Mouse (Mus musculus) intestine, embryonic 15.5 days (tissue): ENCODE measurements around the gene Msgn1. TPM values are rescaled to one million over a fixed set of nuclear protein-coding genes. Genes with fewer than 3 reads are reported as not detected.
A peak's percentile ranks its signal among the peaks of the same experiment; 100 is the strongest.

ENCODE experiments used
- ATAC-seq: fragments of 200-750 bp; cut with Nextera tagmentation; 2 replicates; pipeline ENCODE4 v1.8.0; 2017; ENCODE audit warnings: moderate TSS enrichment, moderate library complexity
- H3K27ac ChIP-seq: fragments of 300-500 bp; sonication (generic); 2 replicates; pipeline ENCODE4 v1.5.1; 2015; ENCODE audit warnings: mild to moderate bottlenecking, inconsistent platforms
- H3K27me3 ChIP-seq: fragments of 300-500 bp; sonication (generic); replicated peaks from 2 replicates; pipeline ENCODE4 v1.6.1; 2015; ENCODE audit warnings: inconsistent platforms
- H3K36me3 ChIP-seq: fragments of 300-500 bp; sonication (generic); 2 replicates; pipeline ENCODE4 v1.6.1; 2015; ENCODE audit warnings: inconsistent platforms
- H3K4me1 ChIP-seq: fragments of 300-500 bp; sonication (generic); replicated peaks from 2 replicates; pipeline ENCODE4 v1.6.1; 2015; ENCODE audit warnings: inconsistent platforms
- H3K4me2 ChIP-seq: fragments of 300-500 bp; sonication (generic); replicated peaks from 2 replicates; pipeline ENCODE4 v1.6.1; 2015; ENCODE audit warnings: mild to moderate bottlenecking, inconsistent platforms
- H3K4me3 ChIP-seq: fragments of 300-500 bp; sonication (generic); replicated peaks from 2 replicates; pipeline ENCODE4 v1.5.1; 2015; ENCODE audit warnings: inconsistent platforms
- H3K9ac ChIP-seq: fragments of 300-500 bp; sonication (generic); 2 replicates; pipeline ENCODE4 v1.6.1; 2015; ENCODE audit warnings: inconsistent platforms
- H3K9me3 ChIP-seq: fragments of 300-500 bp; sonication (generic); 2 replicates; pipeline ENCODE4 v1.6.1; 2016; ENCODE audit warnings: inconsistent platforms
- WGBS: fragments of 180-500 bp; shearing (Covaris S2); methylation state at CpG from one replicate; pipeline ENCODE4 v1.1.7; 2015; 5-methylcytosine and 5-hydroxymethylcytosine counted together
- polyA plus RNA-seq: library from polyadenylated mRNA; unstranded; fragments of >200 nt; fragmentation: Nextera tagmentation; extraction: Ambion mirVana; gene quantifications from 2 replicates; pipeline ENCODE4 v1.2.1, GENCODE M21; 2015

Gene Msgn1
- not detected in 2 replicates for polyA plus RNA-seq

DNA sequence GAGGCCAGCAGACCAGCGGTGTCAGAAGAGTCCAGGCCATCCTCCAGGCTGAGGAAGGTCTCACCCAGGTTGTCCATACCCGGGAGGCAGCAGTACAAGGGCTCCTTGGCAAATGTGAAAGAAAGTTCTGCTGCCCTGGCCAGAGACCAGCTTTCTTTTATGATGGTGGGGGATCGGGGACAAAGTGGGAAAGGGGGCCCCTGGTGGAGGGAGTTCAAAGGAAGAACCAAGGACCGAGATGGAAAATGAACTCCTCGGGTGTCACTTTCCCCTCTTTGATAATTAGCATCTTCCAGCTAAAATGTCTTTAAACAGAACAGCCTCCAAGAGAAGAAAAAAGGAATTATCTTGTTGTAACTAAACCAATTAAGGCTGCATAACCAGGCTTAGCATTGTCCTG, at the start of gene Msgn1:
Gene Msgn1 (minus strand): TSS at position 101 of the 400 bp plus-strand sequence.
- H3K36me3 ChIP-seq = no peaks in the 10 kb centered on the region

DNA sequence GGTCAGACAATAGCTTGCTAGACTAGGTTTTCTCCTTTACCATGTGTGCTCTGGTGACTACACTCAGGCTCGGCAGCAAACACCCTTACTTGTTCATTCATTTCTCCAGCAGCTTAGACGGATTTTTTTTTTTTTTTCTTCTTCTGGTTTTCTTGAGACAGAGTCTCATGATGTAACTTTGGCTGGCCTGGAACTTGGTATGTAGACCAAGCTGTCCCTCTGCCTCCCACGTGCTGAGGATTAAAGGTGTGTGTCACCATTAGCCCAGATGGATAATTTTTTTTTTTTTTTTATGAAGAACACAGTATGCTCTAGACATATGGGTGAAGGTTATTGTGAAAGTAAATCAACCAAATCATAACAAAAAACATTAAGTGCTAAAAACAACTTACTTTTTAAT, 41.5 kb upstream of the Msgn1 start:
- Histone ChIP-seq H3K4me1 (no peaks in the 10 kb centered on the region), H3K27me3 (no peaks in the 10 kb centered on the region), H3K9ac (no peak overlapping the region), H3K9me3 (no peaks in the 10 kb centered on the region), H3K4me2 (no peak overlapping the region), H3K36me3 (0 out of 2 replicates have a peak, but pooled peaks cover 2% of the 10 kb centered on the region), H3K27ac (no peak overlapping the region), H3K4me3 (no peak overlapping the region)
- ATAC-seq = no peak
- 79% methylated on average over 3 of the region's 3 CpGs for WGBS

More for the DNA sequence above, at the start of gene Msgn1:
- no peak within 1 kb of the TSS for H3K9ac ChIP-seq
- no peaks in the 10 kb centered on the region for H3K9me3 ChIP-seq
- ATAC-seq = no peak
- H3K4me1 ChIP-seq = 0 out of 2 replicates have a peak, but pooled peaks cover 3% of the 10 kb centered on the region
- no peak within 1 kb of the TSS for H3K4me2 ChIP-seq
- 37% methylated on average over 5 of the region's 5 CpGs for WGBS
- 0 out of 2 replicates have a peak, but pooled peaks cover 2% of the 10 kb centered on the region for H3K27me3 ChIP-seq
- H3K27ac ChIP-seq = no peak within 1 kb of the TSS
- H3K4me3 ChIP-seq = no peak within 1 kb of the TSS

DNA sequence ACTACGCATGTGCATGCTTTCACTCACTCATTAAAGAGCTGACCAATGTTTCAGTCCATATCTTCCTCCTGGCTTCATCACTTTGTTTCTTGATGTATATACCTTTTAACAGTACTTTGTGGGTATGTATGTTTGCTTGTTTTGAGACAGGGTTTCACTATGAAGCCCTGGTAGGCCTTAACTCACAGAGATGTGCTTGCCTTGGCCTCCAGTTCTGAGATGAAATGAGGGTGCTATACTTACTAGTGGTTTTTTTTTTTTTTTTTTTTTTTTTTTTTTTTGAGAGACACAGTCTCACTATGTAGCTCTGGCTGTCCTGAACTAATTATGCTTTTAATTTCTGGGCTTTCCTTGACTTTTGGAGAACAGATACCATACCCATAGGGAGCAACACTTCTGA, 38.7 kb upstream of the Msgn1 start:
- Histone ChIP-seq H3K9me3 (no peaks in the 10 kb centered on the region), H3K4me2 (no peak overlapping the region), H3K4me3 (no peak overlapping the region), H3K36me3 (peaks cover 9% of the 10 kb centered on the region; the same call in 1 of the 2 replicates), H3K27me3 (no peaks in the 10 kb centered on the region), H3K4me1 (no peaks in the 10 kb centered on the region), H3K9ac (no peak overlapping the region), H3K27ac (no peak overlapping the region)
- WGBS = 96% methylated on average over 1 of the region's 1 CpGs
- no peak for ATAC-seq

DNA sequence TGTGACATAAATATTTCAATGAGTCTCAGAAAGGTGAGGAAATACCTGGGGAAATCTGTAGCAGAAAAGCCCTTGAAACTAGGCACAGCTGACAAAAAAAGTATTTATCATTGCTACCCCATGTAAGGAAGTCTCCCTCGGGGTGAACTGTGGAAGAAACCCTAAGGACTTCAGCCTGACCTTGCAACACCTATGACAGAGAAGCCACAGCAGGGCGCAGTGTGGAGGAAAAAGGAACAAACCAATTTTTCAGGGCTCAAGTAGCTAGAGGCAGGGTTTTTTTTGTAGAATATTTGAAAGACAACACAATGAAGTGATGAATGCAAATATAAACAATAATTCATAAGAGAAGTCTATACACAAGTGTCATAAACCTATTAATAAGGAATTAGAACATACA, 27.2 kb upstream of the Msgn1 start:
- Histone ChIP-seq H3K4me3 (no peak overlapping the region), H3K27ac (no peak overlapping the region), H3K4me1 (no peaks in the 10 kb centered on the region), H3K9me3 (no peaks in the 10 kb centered on the region), H3K27me3 (no peaks in the 10 kb centered on the region), H3K36me3 (no peaks in the 10 kb centered on the region), H3K4me2 (no peak overlapping the region), H3K9ac (no peak overlapping the region)
- no peak for ATAC-seq
- WGBS = 68% methylated on average over 2 of the region's 2 CpGs

DNA sequence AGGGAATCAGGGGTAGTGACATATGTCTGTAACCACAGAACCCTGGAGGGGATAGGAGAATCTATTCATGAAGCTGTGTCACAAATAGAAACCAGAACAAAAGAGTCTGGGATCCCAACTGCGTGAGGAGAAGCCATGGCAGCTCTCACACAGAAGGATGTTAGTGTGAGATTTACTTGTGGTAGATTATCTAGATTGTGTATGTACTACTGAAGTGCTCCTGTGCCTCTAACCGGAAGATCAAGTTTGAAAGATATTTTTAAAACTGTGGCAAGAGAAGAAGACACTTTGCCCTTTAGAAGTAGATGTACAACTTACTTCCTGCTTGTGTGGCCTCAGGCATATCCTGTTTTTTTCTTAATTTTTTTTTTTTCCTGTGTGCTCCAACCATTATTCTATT, 21.5 kb upstream of the Msgn1 start:
- H3K9ac ChIP-seq = no peak overlapping the region
- WGBS = 79% methylated on average over 2 of the region's 2 CpGs
- H3K27me3 ChIP-seq = no peaks in the 10 kb centered on the region
- H3K4me1 ChIP-seq = no peaks in the 10 kb centered on the region
- no peak overlapping the region for H3K4me3 ChIP-seq
- H3K9me3 ChIP-seq = no peaks in the 10 kb centered on the region
- no peak overlapping the region for H3K4me2 ChIP-seq
- no peak for ATAC-seq
- H3K36me3 ChIP-seq = no peaks in the 10 kb centered on the region
- no peak overlapping the region for H3K27ac ChIP-seq

DNA sequence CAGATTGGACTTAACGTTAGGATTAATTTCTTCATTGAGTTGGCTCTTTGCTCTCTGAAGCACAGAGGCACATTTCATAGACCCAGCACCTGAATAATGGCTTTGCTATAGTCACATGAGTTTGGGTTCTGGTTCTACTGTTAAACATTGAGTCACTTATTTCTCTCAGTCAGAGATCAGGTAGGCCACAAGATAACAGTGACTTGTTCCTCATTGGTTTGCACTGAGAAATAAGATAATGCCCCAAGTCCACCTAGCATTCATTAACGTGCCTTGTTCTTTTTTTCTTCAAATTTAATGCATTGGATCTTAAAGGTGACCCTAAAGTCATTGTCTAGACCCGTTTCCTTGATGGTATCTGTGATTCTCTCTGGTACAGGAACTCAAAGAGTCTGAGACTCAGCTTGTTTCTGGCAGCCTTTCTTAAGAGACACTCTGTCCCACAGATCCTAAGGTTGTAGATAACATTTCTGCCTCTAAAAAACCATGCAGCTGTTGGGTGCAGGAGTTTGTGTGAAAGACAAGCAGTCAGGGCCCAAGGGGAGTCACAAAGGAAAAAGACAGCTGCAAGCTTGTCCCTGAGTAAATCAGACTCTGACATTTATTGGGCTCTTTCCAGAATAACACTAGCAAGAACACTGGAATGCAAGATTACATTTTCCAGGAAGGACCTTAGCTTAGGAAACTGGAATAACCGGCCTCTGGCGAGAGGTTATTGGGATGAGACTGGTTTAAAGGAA, 17.9 kb upstream of the Msgn1 start:
- Histone ChIP-seq H3K9ac (no peak overlapping the region), H3K4me1 (no peaks in the 10 kb centered on the region), H3K4me3 (no peak overlapping the region), H3K9me3 (no peaks in the 10 kb centered on the region), H3K36me3 (no peaks in the 10 kb centered on the region), H3K27me3 (no peaks in the 10 kb centered on the region), H3K4me2 (no peak overlapping the region), H3K27ac (no peak overlapping the region)
- ATAC-seq = no peak
- whole genome bisulfite sequencing = 46% methylated on average over 5 of the region's 5 CpGs

DNA sequence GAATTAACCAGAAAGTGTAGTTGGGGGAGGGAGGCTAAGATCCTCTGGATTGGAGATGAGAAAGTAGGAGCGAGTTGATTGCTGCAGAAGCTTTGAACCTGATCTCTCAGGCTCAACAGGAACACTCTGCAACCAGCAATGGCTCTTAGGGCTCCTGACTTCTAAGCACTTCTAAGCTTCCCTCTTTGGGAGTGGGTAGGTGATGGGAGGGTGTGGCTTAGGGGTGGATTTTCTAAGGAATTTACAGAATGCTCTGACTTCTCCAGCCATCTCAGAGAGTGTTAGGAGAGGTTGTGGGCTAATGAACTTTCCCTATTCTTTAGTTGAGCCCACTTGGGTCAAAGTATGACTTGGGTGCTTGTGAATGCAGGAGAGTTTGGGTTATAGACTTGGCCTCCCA, 17.4 kb upstream of the Msgn1 start:
- H3K36me3 ChIP-seq = no peaks in the 10 kb centered on the region
- ATAC-seq = no peak
- no peak overlapping the region for H3K9ac ChIP-seq
- H3K27ac ChIP-seq = no peak overlapping the region
- H3K4me1 ChIP-seq = no peaks in the 10 kb centered on the region
- WGBS = 57% methylated on average over 1 of the region's 1 CpGs
- no peaks in the 10 kb centered on the region for H3K9me3 ChIP-seq
- no peak overlapping the region for H3K4me3 ChIP-seq
- no peaks in the 10 kb centered on the region for H3K27me3 ChIP-seq
- no peak overlapping the region for H3K4me2 ChIP-seq

DNA sequence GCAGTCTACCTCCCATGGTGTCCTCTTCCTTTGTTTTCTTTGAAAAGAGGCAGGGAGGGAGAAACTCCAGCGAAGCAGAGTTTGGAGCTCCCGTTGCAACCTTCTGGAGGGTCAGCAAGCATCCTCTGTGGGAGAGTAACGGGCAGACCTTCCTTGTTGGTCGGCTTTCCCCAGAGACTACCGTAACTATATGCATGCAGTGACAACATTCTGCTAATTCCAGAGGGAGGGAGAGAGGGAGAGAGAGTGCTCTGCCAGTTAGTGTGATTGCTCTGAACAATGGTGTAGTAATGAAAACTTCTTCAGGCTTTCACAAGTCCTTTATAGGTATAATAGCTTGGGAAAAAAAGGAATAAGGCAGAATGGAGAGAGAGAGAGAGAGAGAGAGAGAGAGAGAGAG, 15.9 kb upstream of the Msgn1 start:
- Histone ChIP-seq H3K4me3 (no peak overlapping the region), H3K9ac (no peak overlapping the region), H3K27ac (no peak overlapping the region), H3K36me3 (no peaks in the 10 kb centered on the region), H3K9me3 (no peaks in the 10 kb centered on the region), H3K4me1 (no peaks in the 10 kb centered on the region), H3K4me2 (no peak overlapping the region), H3K27me3 (no peaks in the 10 kb centered on the region)
- WGBS = 19% methylated on average over 5 of the region's 5 CpGs
- ATAC-seq = no peak

DNA sequence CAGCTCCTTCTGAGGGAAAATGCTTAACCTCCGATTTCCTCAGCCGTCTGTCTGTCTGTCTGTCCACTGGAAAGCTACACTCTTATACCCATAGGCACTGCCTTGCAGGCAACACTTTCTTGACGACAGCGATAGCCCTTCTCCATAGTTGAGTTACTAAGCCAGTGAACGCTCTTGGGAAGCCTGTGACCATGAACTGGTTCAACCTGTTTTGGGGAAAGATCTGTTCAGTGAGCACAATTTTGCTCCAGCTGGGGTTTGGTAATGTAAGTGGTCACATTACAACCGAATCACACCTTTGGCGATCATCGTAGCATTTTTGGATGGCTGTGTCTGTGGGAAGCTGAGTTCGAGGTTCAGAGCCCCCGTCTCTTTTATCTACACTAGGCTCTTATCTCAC, 14.3 kb upstream of the Msgn1 start:
- 80% methylated on average over 10 of the region's 10 CpGs for WGBS
- Histone ChIP-seq H3K4me1 (no peaks in the 10 kb centered on the region), H3K27ac (no peak overlapping the region), H3K9ac (no peak overlapping the region), H3K36me3 (no peaks in the 10 kb centered on the region), H3K4me3 (no peak overlapping the region), H3K9me3 (no peaks in the 10 kb centered on the region), H3K4me2 (no peak overlapping the region), H3K27me3 (no peaks in the 10 kb centered on the region)
- peak; percentile 49; the same call in 1 of the 2 replicates for ATAC-seq

DNA sequence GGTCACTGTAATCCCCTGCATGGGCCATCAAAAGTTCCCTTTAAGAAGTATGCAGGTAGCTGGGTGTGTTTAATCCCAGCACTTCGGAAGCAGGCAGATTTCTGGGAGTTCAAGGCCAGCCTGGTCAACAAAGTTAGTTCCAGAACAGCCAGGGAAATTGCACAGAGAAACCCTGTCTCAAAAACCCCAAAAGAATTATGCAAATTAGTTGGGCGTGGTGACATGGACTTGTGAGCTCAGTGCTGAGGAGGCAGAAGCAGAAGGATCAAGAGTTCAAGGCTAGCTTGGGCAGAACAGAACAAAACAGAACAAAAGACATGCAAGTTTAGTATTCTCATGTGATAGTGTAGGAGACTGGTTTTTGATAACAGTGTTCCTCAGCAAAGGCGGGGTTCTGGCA, 13.8 kb upstream of the Msgn1 start:
- H3K4me1 ChIP-seq = no peaks in the 10 kb centered on the region
- no peak overlapping the region for H3K27ac ChIP-seq
- H3K4me2 ChIP-seq = no peak overlapping the region
- no peaks in the 10 kb centered on the region for H3K36me3 ChIP-seq
- no peak overlapping the region for H3K4me3 ChIP-seq
- 58% methylated on average over 3 of the region's 3 CpGs for WGBS
- H3K9ac ChIP-seq = no peak overlapping the region
- no peaks in the 10 kb centered on the region for H3K9me3 ChIP-seq
- no peak for ATAC-seq
- no peaks in the 10 kb centered on the region for H3K27me3 ChIP-seq

DNA sequence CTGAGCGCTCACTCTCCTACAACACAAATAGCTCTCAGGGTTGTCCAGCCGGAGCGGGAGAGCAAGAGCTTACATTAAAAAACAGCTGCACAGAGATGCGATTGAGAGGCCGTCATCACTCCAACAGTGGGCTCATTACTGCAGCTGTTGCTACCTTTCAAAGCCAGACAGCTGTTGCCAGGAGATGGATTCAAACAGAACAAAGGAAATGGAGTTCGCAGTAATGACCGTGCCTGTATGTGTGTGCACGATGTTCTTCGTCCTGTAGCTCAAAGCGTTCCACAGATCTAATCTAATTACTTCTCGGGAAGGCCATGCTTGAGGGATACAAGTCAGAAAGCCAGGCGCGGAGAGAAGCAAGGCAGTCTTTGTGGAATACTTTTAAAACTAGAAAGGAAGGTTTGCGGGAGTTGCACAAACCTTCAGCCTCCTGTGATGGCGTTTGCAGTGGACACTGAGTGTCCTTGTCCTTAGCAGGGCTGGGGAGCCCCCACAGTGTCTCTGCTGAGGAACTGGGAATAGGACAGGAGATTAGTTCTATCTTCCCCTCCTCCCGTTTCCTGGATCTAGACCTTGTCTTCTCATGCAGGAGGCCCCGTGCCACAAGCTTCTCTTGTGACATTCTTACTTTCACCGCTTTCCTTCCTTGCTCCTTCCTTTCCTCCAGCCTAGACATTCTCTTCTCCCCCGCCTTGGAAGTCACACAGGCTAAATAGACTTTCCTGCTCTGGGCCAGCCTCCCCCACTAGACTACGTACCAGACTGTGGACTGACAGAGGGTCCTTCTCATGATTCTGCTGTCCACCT, 13.0 kb upstream of the Msgn1 start:
- Histone ChIP-seq H3K27me3 (no peaks in the 10 kb centered on the region), H3K27ac (no peak overlapping the region), H3K4me1 (no peaks in the 10 kb centered on the region), H3K36me3 (no peaks in the 10 kb centered on the region), H3K4me2 (no peak overlapping the region), H3K9ac (no peak overlapping the region), H3K4me3 (no peak overlapping the region), H3K9me3 (no peaks in the 10 kb centered on the region)
- ATAC-seq = peak; percentile 49; the same call in 1 of the 2 replicates
- 65% methylated on average over 20 of the region's 20 CpGs for WGBS

DNA sequence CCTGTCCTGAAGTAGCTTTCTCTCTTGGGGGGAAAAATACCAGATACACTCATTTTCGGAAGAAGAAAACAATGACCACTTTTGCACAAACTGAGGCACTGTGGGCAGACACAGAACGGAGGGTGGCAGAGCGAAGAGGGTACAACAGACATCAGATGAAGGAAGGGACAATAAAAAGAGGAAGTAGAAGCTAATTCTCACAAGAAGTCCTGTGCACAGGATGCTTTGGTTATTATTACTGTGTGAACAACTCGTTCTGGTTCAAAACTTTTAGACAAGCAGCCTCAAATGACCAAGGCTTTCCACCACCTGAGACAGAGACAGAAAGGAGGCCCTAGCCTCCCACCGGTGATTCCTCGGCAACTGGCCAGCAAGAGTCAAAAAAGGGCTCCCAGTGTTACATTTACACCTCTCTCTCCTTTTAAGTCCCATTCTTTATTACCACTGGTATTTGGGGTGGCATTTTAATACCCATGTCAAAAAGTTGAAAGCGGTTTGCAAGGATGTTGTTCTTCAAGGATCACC, 9.0 kb upstream of the Msgn1 start:
- Histone ChIP-seq H3K36me3 (no peaks in the 10 kb centered on the region), H3K27ac (no peak overlapping the region), H3K4me1 (no peaks in the 10 kb centered on the region), H3K27me3 (no peaks in the 10 kb centered on the region), H3K4me2 (no peak overlapping the region), H3K9ac (no peak overlapping the region), H3K9me3 (no peaks in the 10 kb centered on the region), H3K4me3 (no peak overlapping the region)
- WGBS = 51% methylated on average over 7 of the region's 7 CpGs
- ATAC-seq = no peak
